Mouse (Mus musculus) MN1 (cell line): ENCODE data around the gene Golt1a.

Experiments
- DNase-seq: peaks from one replicate; pipeline ENCODE4 v3.0.0-alpha.2; 2016; ENCODE audit warnings: low spot score

The Golt1a gene

DNA sequence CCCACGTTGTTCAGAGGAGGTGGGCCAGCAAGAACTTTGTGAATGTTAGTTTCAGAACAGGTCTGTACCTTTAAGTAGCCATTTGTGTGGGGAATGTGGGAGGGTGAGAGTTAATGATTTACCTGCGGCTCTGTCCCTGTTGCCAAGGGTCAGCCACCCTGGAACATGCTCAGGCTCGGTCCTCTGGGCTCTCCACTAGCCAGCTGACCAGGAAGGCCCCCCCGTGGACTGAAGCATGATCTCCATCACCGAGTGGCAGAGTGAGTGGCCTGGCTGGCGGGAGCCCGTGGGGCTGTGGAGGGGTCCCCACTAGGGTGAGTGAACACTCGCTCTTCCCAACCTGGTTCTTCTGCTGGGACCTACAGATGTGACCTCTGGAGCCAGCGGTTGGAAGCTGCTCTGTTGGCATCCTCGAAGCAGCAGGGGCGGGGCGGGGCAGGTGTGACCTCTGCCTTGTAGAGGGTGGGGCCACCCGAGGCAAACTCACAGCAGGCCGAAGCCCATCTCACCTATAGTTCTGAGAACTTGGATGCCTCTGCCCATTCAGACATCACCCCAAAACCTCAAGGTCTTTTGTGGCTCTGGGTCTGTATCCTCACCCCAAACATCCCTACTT lies at the start of gene Golt1a:
Golt1a (plus strand) TSS at position 149 of the 616 bp plus-strand sequence.
- DNase-seq: no peak

- DNase-seq: no peak
These were observed 47.0 kb upstream of the Golt1a start for GRCm38 (mm10) chr1:133262628-133263027.

DNA sequence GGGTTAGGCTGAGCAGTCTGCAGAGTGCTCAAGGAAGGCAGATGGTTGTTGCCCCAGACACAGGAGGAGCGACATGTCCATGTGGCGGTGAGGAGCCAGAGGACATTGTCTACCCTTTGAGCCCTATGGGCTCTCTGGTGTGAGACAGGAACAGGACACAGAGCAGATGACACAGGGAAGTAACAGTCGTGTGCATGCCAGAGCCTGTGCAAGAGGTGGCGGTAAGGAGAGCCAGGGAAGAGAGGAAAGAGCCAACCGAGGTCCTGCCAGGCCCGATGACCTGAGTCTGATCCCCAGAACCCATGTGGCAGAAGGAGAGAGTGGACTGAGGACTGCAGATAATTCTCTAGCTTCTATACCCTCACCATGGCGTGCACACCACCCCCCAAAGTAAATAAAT lies 46.5 kb upstream of the Golt1a start:
- no peak for DNase-seq

GRCm38 (mm10) chr1:133264367-133264766 lies 45.2 kb upstream of the Golt1a start:
- DNase-seq: peak; percentile 51

GRCm38 (mm10) chr1:133265114-133265766 lies 44.4 kb upstream of the Golt1a start:
- peak; percentile 50 for DNase-seq

DNA sequence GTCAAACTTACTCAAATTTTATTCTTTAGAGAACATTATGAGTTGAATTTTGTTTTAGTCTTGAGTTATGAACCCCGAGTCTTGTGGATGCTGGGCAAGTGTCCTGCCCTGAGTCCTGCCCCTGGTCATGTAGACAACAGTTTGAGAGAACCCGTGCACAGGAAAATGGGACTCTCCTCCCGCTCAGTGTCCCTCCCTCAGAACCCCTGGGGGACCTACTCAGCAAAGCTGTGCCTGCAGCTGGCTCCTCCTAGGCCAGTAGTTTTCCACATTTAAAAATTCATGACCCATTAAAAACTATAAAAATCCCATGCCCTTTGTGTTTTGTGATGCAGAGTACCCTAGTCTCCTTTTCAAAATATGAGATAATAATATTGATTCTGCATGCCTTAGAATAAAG lies 42.5 kb upstream of the Golt1a start:
- DNase-seq: no peak

GRCm38 (mm10) chr1:133267813-133268492 lies 41.6 kb upstream of the Golt1a start:
- DNase-seq: peak; percentile 72

DNA sequence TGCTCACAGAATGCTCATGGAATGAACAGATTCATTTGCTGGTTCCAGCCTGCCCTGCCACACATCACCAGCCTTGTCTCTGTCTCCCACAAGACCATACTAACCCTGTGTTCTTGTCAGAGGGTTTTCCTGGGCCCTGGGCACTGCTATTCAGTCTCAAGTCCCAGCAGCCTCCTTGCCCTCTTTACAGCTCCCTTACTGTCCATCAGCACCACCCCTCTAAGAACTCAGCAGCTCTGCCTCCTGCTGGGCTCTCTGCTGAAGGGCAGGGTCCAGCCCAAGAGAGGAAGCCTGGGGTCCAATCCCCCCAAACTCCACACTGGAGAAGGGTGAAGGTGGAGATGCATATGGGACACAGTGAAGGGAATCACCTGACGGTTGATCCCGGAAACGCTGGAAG lies 41.1 kb upstream of the Golt1a start:
- DNase-seq: no peak

DNA sequence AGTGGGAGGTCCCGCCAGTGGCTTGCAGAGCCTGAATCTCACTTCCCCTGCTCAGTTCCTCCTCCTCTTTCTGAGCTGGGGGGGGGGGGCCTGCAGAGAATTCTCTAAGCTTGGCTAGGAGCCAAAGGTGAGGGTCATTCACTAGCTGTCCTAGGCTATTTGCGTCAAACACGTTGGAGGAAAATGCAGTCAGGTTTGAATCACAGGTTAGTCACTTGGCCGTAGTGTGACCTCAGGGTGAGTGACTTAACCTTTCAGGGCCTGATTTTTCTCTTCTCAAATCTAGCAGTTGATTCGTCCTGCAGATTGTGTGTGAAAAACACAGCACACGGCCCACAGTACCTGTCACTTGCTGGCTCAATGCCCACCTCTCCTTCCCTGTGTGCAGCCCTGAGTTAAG lies 39.3 kb upstream of the Golt1a start:
- DNase-seq: no peak

DNA sequence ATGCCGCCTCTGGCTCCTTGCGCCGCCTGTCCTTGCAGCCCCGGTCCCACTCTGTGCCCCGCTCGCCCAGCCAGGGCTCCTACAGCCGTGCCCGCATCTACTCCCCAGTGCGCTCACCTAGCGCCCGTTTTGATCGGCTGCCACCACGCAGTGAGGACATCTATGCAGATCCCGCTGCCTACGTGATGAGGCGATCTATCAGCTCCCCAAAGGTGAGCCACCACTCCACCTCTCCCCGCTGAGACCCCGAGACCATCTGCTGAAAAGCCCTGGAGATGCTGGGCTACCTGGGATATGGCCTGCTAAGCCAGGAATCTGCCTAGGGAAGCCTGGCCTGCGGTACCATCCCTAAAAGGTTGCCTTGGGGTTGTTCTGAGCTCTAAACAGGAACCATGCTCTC lies 35.4 kb upstream of the Golt1a start:
- DNase-seq: no peak

DNA sequence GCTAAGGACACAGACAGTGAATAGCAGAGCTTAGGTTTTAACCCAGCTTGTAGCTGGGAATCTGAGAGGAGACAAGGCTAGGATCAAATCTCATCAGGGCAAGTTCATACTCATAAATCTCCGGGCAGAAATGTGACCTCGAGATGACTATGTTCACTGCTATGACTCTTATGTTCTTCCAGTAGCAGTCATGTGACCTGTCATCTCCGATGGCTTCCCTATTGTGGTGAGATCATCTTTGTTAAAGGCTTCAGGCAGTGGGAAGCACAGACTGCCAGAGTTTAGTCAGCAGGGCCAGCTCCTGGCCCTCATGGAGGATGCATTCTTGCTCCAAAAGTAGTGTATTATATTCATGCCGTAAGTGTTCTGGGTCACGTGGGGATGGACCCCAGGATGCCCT lies 32.6 kb upstream of the Golt1a start:
- peak; percentile 37 for DNase-seq

- no peak for DNase-seq
These were observed 31.1 kb upstream of the Golt1a start for GRCm38 (mm10) chr1:133278539-133278938.

DNA sequence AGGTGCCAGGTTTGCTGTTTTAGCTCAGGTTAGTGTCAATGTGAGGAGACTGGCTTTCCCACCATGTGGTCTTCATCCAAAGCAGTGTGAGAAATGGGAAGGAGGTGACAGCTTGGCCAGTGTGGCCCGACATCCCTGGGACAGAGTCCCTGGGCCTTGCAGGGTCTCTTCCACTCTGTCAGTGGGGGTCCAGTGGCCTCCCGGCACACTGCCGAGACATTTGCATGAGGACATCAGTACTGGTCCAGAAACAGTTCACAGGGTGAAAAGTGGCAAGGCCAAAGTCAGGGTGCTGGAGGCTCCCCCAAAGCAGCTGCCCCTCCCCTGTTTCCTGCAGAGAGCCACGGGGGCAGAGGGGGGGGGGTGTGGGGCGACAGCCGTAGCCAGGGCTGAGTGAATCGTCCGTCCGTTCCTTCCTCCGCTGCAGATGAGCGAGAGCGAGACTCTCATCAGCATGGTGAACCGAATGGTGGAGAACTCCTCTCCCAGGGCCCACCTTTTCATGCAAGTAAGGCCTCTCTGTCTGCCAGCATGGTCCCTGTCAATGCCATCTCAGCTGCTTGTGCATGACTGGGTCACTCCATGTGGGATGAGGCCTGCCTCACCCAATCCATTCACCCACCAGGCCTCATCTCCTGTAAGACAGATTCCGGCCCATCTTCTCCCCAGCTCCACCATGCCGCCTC lies 30.5 kb upstream of the Golt1a start:
- DNase-seq: no peak

DNA sequence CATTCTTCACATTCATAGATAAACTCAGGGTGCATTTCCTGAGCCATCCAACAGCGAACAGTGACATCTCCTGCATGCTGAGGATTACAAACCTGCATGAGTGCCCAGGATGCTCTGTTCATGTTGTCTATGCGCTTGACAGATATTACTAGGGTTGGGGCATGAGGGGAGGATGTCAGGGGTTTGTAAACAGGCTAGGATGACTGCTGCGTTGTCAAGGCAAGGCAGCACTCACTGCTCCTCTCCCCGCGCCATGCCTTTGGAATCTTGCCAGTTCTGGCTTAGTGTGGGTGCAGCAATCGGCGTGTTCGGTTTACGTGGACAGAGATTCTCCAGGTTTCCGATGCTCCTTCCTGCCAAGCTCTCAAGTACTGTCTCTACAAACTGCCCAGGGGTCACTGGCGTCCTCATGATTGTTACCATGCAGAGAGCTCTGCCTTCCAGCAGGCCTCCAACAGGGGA lies 29.9 kb upstream of the Golt1a start:
- DNase-seq: no peak

- DNase-seq: no peak
These were observed 29.1 kb upstream of the Golt1a start for GRCm38 (mm10) chr1:133280537-133280936.

DNA sequence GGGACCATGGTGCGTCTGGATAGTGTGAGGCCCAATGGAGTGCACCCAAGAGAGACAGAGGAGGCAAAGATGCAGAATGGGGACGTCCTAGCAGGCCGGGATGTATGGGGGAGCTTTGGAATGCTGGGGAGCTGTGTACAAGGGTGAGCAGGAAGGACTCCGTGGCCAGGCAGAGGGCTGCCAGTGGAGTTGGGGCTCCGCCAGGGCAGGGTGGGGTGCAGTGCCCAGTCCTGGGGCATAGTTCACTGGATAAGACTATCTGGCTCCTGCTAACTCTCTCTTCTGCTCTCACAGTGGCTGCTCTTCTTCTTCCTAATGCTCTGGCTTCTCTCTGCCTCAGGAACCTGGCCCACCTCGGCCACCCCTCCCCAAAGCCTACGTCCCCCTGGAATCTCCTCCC lies 23.7 kb upstream of the Golt1a start:
- no peak for DNase-seq

- no peak for DNase-seq
These were observed 22.5 kb upstream of the Golt1a start for GRCm38 (mm10) chr1:133287051-133287450.

DNA sequence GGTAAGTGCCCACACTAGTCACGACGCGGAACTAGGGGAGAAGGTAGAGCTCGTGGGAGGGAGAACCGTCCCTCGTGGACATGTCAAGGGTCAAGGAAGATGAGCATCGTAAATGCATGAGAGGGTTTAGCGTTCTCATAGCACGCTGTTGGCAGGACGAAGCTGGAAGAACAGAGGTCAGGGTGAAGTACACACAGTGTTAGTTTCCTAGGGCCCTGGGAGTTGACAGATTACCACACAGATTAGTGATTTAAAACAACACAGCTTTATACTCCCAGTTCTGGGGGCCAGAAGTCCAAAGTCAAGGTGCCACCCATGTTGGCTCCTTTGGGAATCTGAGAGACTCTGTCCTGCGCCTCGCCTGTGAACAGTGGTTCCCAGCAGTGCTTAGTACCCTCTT lies 21.7 kb upstream of the Golt1a start:
- DNase-seq: no peak

DNA sequence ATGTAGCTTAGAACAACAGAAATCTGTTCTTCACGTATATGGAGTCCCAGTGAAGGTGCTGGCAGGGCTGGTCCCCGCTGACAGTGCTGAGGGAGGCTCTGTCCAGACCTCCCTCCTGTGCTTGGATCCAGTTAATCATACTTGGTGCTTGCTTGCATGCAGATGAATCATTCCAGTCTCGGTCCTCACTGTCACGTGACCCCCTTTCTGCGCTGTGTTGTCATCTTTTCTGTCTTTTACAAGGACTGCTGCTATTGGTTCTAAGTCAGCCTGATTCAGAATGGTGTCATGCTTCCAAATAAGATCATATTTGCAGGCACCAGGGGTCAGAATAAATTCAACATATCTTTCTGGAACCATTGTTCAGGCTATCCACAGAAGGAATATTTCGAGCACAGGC lies 17.7 kb upstream of the Golt1a start:
- DNase-seq: no peak

DNA sequence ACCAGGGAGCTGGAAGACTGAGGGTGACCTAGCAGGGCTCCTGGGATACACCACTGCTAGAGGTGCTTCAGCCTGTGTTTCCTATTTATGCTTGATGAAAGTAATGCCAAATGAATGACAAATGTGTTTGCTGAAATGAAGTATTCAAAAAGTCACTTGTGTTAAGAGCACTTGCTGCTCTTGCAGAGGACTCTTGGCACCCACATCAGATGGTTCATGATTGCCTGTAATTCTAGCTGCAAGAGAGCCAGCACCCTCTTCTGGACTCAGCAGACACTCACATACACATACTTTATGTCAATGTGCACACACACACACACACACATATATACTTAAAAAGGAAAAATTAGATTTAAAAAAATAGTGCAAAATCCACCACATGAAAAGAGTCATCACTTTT lies 17.0 kb upstream of the Golt1a start:
- no peak for DNase-seq

GRCm38 (mm10) chr1:133296376-133296775 lies 13.2 kb upstream of the Golt1a start:
- DNase-seq: peak; percentile 90

DNA sequence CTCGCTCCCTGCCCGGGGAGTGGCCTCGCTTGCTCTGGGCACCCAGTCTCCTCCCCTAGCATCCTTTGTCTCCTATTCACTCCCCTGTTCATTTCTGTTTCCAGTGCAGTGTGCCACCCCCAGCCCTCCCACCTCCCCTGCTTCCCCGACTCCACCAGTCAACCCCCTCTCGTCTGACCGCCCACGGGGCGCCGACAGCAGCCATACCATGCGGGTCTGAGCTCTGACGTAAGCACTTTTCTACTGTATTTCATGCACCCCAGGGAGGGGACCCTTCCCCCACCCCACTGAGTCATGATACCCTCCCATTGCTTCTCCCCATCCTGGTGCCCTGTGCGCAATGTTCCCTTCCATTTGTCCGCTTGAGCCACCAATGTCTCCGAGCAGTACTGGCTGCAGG lies 10.8 kb upstream of the Golt1a start:
- DNase-seq: no peak

GRCm38 (mm10) chr1:133302540-133302939 lies 7.1 kb upstream of the Golt1a start:
- peak; percentile 82 for DNase-seq
